Mouse (Mus musculus): ENCODE results near the gene Nfyb.

DNA sequence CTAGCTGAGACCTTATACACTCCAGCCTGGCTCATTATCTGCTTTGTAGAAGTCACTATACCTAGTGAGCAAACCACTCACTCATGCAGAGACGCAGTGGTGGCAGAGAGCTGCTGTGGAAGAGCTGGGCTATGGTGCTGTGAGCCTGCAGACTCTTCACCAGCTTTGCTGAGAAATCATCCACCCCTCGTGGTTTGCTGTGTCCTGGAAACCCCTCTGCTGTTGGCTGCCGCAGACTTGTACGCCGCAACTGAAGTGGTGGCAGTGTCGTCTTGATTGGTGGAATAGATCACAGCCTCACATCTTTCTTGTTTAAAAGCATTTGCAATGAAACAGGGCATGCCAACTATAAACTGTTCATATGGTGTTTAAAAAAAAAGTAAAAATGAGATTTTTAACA is 19.6 kb downstream of the Nfyb start:
- no peak for TF ChIP-seq CTCF (IDR thresholded peaks at IDR 0.05; ENCODE audit: borderline replicate concordance, insufficient read depth, low read length)
- no peak for TF ChIP-seq POLR2A (IDR thresholded peaks at IDR 0.05; ENCODE audit: low read depth, low read length)

Data from embryonic fibroblast, embryonic 13.5 days (primary cell).